Mouse (Mus musculus) erythroblast, embryonic 14.5 days (primary cell): ENCODE data around the gene Wdr90.

ENCODE experiments used
- GATA1 ChIP-seq: IDR thresholded peaks from 2 replicates; pipeline ENCODE4 v1.6.1; 2012; ENCODE audit warnings: low read length, inconsistent platforms, mixed read lengths
- TAL1 ChIP-seq: IDR thresholded peaks from 3 replicates; pipeline ENCODE4 v1.6.1; 2012; ENCODE audit warnings: low read length, inconsistent platforms, mixed read lengths

- no peak for TF ChIP-seq TAL1
- TF ChIP-seq GATA1, result no peak
Measured at GRCm38 (mm10) chr17:25808789-25809605, 52.3 kb downstream of the Wdr90 start, which contains the start of gene Fbxl16.
